37 mouse cellular contexts compared by ENCODE assay signal in the genomic region with DNA sequence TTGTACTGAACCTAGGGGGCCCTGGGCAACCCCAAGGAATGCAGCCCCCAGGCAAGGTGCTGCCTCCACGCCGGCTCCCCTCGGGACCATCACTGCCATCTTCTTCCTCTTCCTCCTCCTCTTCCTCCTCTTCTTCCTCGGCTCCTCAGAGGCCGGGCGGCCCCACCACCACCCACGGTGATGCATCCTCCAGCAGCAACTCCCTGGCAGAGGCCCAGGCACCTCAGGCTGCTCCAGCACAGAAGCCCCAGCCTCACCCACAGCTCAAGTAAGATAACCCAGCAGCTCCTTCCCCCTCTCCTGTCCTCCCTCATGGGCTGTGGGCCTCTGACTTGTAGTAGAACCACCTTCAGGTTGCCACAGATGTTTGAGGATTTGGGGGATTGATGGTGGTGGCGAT. TPM values are rescaled to one million over a fixed set of nuclear protein-coding genes. Genes with fewer than 3 reads are reported as not detected.
DNase-seq lines count a peak whose midpoint lies in the region; TF ChIP-seq lines count a peak whose summit lies in the region.
"Had no signal": no experiment of that assay in that cellular context is flagged by ENCODE, and none has a peak within 500 bp of the region (broad histone marks: within the 10 kb centered on the region; RNA-seq: fewer than 3 reads in every experiment).

No protein-coding gene starts in this region.

- H3K4me1 ChIP-seq in olfactory bulb, adult 2 months (ENCODE audit: control insufficient read depth, insufficient read depth, low read length), result peaks cover 30% of the 10 kb centered on the region
- H3K4me1 ChIP-seq: embryonic facial prominence, embryonic 12.5 days; heart, embryonic 15.5 days; hindbrain, embryonic 12.5 days; limb, embryonic 15.5 days; liver, embryonic 13.5 days had no signal

- DNase-seq in cerebellum, postnatal 25 days, result peak; percentile 12 to 37
- DNase-seq in cerebellum, adult 9-11 months, result no peak
- DNase-seq in left cerebral cortex, adult 18-20 months (ENCODE audit: low spot score in 2 of 2), result peak; percentile 46 to 61
- DNase-seq in left cerebral cortex, adult 9 months (ENCODE audit: low spot score in 2 of 2), result no peak
- peak; percentile 36 for DNase-seq in right cerebral cortex, postnatal 14 days
- DNase-seq in right cerebral cortex, postnatal 36 days (ENCODE audit: low spot score in 2 of 2), result no peak
- no peak for DNase-seq in adrenal gland, postnatal 10 days
- DNase-seq: adrenal gland, postnatal 36 days; cerebellum, adult 2 months; cerebellum, postnatal 36 days; gastrocnemius, postnatal 10 days; heart, postnatal 36 days; kidney, postnatal 14 days; layer of hippocampus, adult 9-11 months; left cerebral cortex, postnatal 4 days; liver, embryonic 13.5 days; lung, adult 18-20 months; lung, postnatal 4 days had no signal

- no peak for TF ChIP-seq POLR2A in olfactory bulb, adult 2 months (IDR thresholded peaks at IDR 0.05; ENCODE audit: insufficient read depth, low read depth, low read length)

- peak overlapping the region; percentile 31 for H3K27ac ChIP-seq in olfactory bulb, adult 2 months (ENCODE audit: insufficient read depth, low read depth, low read length)
- H3K27ac ChIP-seq: embryonic facial prominence, embryonic 12.5 days; heart, embryonic 10.5 days; heart, embryonic 15.5 days; hindbrain, embryonic 12.5 days; hindbrain, postnatal 0 days; limb, embryonic 15.5 days; liver, embryonic 13.5 days had no signal

- H3K4me3 ChIP-seq in olfactory bulb, adult 2 months (ENCODE audit: insufficient read depth, low read depth, low read length), result no peak overlapping the region
- H3K4me3 ChIP-seq: embryonic facial prominence, embryonic 12.5 days; erythroblast, embryonic 14.5 days; heart, embryonic 10.5 days; heart, embryonic 15.5 days; hindbrain, embryonic 12.5 days; limb, embryonic 15.5 days; liver, embryonic 13.5 days had no signal

- 41% methylated on average over 8 of the region's 8 CpGs for WGBS in olfactory bulb, adult 2 months

- TF ChIP-seq CTCF in olfactory bulb, adult 2 months (IDR thresholded peaks at IDR 0.05; ENCODE audit: insufficient read depth, low read depth, low read length), result no peak

RNA-seq across cellular contexts. Expression of a gene that starts 26.1 kb away (rescaled TPM):
- total RNA-seq in left cerebral cortex, adult 18-20 months (2021), result 10 to 100 TPM; 16.8 to 20.1 TPM
- polyA plus RNA-seq in olfactory bulb, adult 2 months (2012; ENCODE audit: insufficient read depth, insufficient read length, low replicate concordance, missing spikeins), result not detected in 2 replicates
- 10 to 100 TPM; 10.8 to 25.3 TPM for total RNA-seq in adrenal gland, postnatal 10 days (2021)
- total RNA-seq: neutrophil, adult 5-6 weeks had no signal
- polyA plus RNA-seq: erythroblast, embryonic 14.5 days had no signal

RNA-seq across cellular contexts. Expression of a gene that starts 50.9 kb away (rescaled TPM):
- not detected for total RNA-seq in left cerebral cortex, adult 18-20 months (2021)
- polyA plus RNA-seq in olfactory bulb, adult 2 months (2012; ENCODE audit: insufficient read depth, insufficient read length, low replicate concordance, missing spikeins), result not detected in 2 replicates
- total RNA-seq in adrenal gland, postnatal 10 days (2021), result not detected
- total RNA-seq: adrenal gland, adult 18-20 months; adrenal gland, postnatal 36 days; gastrocnemius, postnatal 10 days; heart, postnatal 36 days; hindbrain, postnatal 0 days; left cerebral cortex, postnatal 4 days; neutrophil, adult 5-6 weeks had no signal
- polyA plus RNA-seq: cerebellum, adult 2 months; embryonic facial prominence, embryonic 12.5 days; erythroblast, embryonic 14.5 days; forebrain, embryonic 11.5 days; forebrain, embryonic 16.5 days; gonadal fat pad, adult 2 months; heart, embryonic 10.5 days; heart, embryonic 15.5 days; hindbrain, embryonic 12.5 days; hindbrain, postnatal 0 days; intestine, postnatal 0 days; kidney, embryonic 14.5 days; limb, embryonic 15.5 days; liver, embryonic 13.5 days; lung, postnatal 0 days; midbrain, embryonic 16.5 days; neural tube, embryonic 11.5 days; urinary bladder, adult 2 months had no signal

Comparison
In these comparisons a context has a peak if more than half of its experiments do, and no peak if none do; other contexts are left out.
1. DNase-seq: peak in cerebellum, postnatal 25 days (2 of 2), left cerebral cortex, adult 18-20 months (2 of 2) and right cerebral cortex, postnatal 14 days (single experiment); none in cerebellum, adult 9-11 months (single experiment), left cerebral cortex, adult 9 months (0 of 2), right cerebral cortex, postnatal 36 days (0 of 2) and adrenal gland, postnatal 10 days (single experiment).